ENCODE assay signal across 10 mouse cellular contexts in genomic region chr5:31598579-31598978, GRCm38 (mm10). TPM values are rescaled to one million over a fixed set of nuclear protein-coding genes. Genes with fewer than 3 reads are reported as not detected.
DNase-seq lines count a peak whose midpoint lies in the region; ATAC-seq and TF ChIP-seq lines count a peak whose summit lies in the region.
"Had no signal": no experiment of that assay in that cellular context is flagged by ENCODE, and none has a peak within 500 bp of the region (broad histone marks: within the 10 kb centered on the region; RNA-seq: fewer than 3 reads in every experiment).

No protein-coding gene starts in this region.

- H3K36me3 ChIP-seq in heart, postnatal 0 days (replicated peaks; ENCODE audit: control insufficient read depth, insufficient read depth, low read length): no peaks in the 10 kb centered on the region
- H3K36me3 ChIP-seq in thymus, adult 2 months (ENCODE audit: control insufficient read depth, insufficient read depth, low read length): no peaks in the 10 kb centered on the region
- no peaks in the 10 kb centered on the region for H3K36me3 ChIP-seq in forebrain, embryonic 13.5 days (ENCODE audit: poor library complexity, severe bottlenecking)
- H3K36me3 ChIP-seq: embryonic facial prominence, embryonic 12.5 days; neural tube, embryonic 13.5 days had no signal

- no peaks in the 10 kb centered on the region for H3K9me3 ChIP-seq in heart, postnatal 0 days (replicated peaks; ENCODE audit: control insufficient read depth, low read length)
- H3K9me3 ChIP-seq in forebrain, embryonic 13.5 days (replicated peaks): no peaks in the 10 kb centered on the region
- H3K9me3 ChIP-seq: embryonic facial prominence, embryonic 12.5 days; neural tube, embryonic 13.5 days had no signal

- H3K4me3 ChIP-seq in heart, postnatal 0 days (ENCODE audit: low read depth, low read length): no peak overlapping the region
- H3K4me3 ChIP-seq in thymus, adult 2 months (ENCODE audit: control insufficient read depth, insufficient read depth, low read length): no peak overlapping the region
- no peak overlapping the region for H3K4me3 ChIP-seq in forebrain, embryonic 13.5 days
- H3K4me3 ChIP-seq: embryonic facial prominence, embryonic 12.5 days; neural tube, embryonic 13.5 days had no signal

- TF ChIP-seq POLR2A in thymus, adult 2 months (IDR thresholded peaks at IDR 0.05; ENCODE audit: control insufficient read depth, extremely low read depth, insufficient read depth, low read length, poor library complexity): no peak

- no peak overlapping the region for H3K9ac ChIP-seq in heart, postnatal 0 days (replicated peaks; ENCODE audit: low read depth, low read length)
- H3K9ac ChIP-seq in forebrain, embryonic 13.5 days: no peak overlapping the region
- H3K9ac ChIP-seq: embryonic facial prominence, embryonic 12.5 days; neural tube, embryonic 13.5 days had no signal

- 67% methylated on average over 4 of the region's 4 CpGs for WGBS in heart, postnatal 0 days
- 78% methylated on average over 4 of the region's 4 CpGs for WGBS in thymus, adult 2 months
- WGBS in forebrain, embryonic 13.5 days: 59% methylated on average over 4 of the region's 4 CpGs

- no peak overlapping the region for H3K27ac ChIP-seq in heart, postnatal 0 days (ENCODE audit: low read depth)
- no peak overlapping the region for H3K27ac ChIP-seq in thymus, adult 2 months (ENCODE audit: control insufficient read depth, insufficient read depth, low read length)
- H3K27ac ChIP-seq in forebrain, embryonic 13.5 days: no peak overlapping the region
- H3K27ac ChIP-seq: embryonic facial prominence, embryonic 12.5 days; neural tube, embryonic 13.5 days had no signal

- peak; percentile 43 for TF ChIP-seq CTCF in heart, postnatal 0 days (IDR thresholded peaks at IDR 0.05; ENCODE audit: low read depth)
- no peak for TF ChIP-seq CTCF in thymus, adult 2 months (IDR thresholded peaks at IDR 0.05; ENCODE audit: borderline replicate concordance, control insufficient read depth, extremely low read depth, insufficient read depth, low read length, poor library complexity)

- 0 out of 2 replicates have a peak, but pooled peaks cover 15% of the 10 kb centered on the region for H3K4me1 ChIP-seq in heart, postnatal 0 days (ENCODE audit: control insufficient read depth, insufficient read depth)
- peaks cover 24% of the 10 kb centered on the region for H3K4me1 ChIP-seq in thymus, adult 2 months (replicated peaks; ENCODE audit: control insufficient read depth, insufficient read depth, low read length)
- H3K4me1 ChIP-seq in forebrain, embryonic 13.5 days: peaks cover 7% of the 10 kb centered on the region

- no peak overlapping the region for H3K4me2 ChIP-seq in heart, postnatal 0 days (ENCODE audit: low read depth, low read length)
- H3K4me2 ChIP-seq in forebrain, embryonic 13.5 days: no peak overlapping the region
- H3K4me2 ChIP-seq: embryonic facial prominence, embryonic 12.5 days; neural tube, embryonic 13.5 days had no signal

- H3K27me3 ChIP-seq in heart, postnatal 0 days (ENCODE audit: control insufficient read depth, insufficient read depth, low read length): no peaks in the 10 kb centered on the region
- no peaks in the 10 kb centered on the region for H3K27me3 ChIP-seq in thymus, adult 2 months (ENCODE audit: control insufficient read depth, insufficient read depth, low read length)
- H3K27me3 ChIP-seq in forebrain, embryonic 13.5 days: peaks cover 9% of the 10 kb centered on the region; the same call in 1 of the 2 replicates
- H3K27me3 ChIP-seq: embryonic facial prominence, embryonic 12.5 days had no signal

- TF ChIP-seq EP300 in heart, postnatal 0 days (IDR thresholded peaks at IDR 0.05; ENCODE audit: low read depth): no peak

- peak; percentile 48 for DNase-seq in heart, postnatal 0 days (ENCODE audit: low spot score)
- DNase-seq in heart, adult 9 months (ENCODE audit: low spot score in 2 of 2): no peak
- DNase-seq in right cerebral cortex, postnatal 14 days: peak; percentile 38
- DNase-seq in right cerebral cortex, adult 18-20 months: no peak
- peak; percentile 64 for DNase-seq in adrenal gland, adult 8-10 months
- peak; percentile 22 to 67 for DNase-seq in kidney, postnatal 36 days
- DNase-seq in thymus, adult 2 months: peak; percentile 54

- ATAC-seq in heart, postnatal 0 days (ENCODE audit: insufficient read depth, low read depth): no peak
- ATAC-seq in forebrain, embryonic 13.5 days: no peak

RNA-seq across cellular contexts. Expression of gene Mrpl33, which starts 1.8 kb away (rescaled TPM):
- 272 and 275 TPM in 2 replicates for total RNA-seq in heart, postnatal 0 days (2014; rRNA removed; ENCODE audit: low replicate concordance)
- 627 and 634 TPM in 2 replicates for polyA plus RNA-seq in heart, postnatal 0 days (2015; fragmentation: Nextera tagmentation; extraction: Ambion mirVana)
- 100 to 1,000 TPM; 266 to 421 (median 323) TPM for total RNA-seq in adrenal gland, adult 8-10 months (2022)
- 23.1 and 27.6 TPM in 2 replicates for polyA plus RNA-seq in thymus, adult 2 months (2012; rRNA removed)
- 239 and 254 TPM in 2 replicates for polyA plus RNA-seq in forebrain, embryonic 13.5 days (2015; fragmentation: Nextera tagmentation; extraction: Ambion mirVana)

Comparison
In these comparisons a context has a peak if more than half of its experiments do, and no peak if none do; other contexts are left out.
1. DNase-seq: peak in heart, postnatal 0 days (single experiment), right cerebral cortex, postnatal 14 days (single experiment), adrenal gland, adult 8-10 months (single experiment), kidney, postnatal 36 days (2 of 2) and thymus, adult 2 months (single experiment); none in heart, adult 9 months (0 of 2) and right cerebral cortex, adult 18-20 months (single experiment).